Mouse (Mus musculus) B cell, adult 67 days (primary cell): ENCODE results near the gene Zfp382. TPM values are rescaled to one million over a fixed set of nuclear protein-coding genes. Genes with fewer than 3 reads are reported as not detected.

Experiments used
- total RNA-seq, 2 experiments: library from RNA; stranded (reverse); gene quantifications; 4 replicates each; pipeline ENCODE4 v1.2.4; 2023

Gene Zfp382
- total RNA-seq: 10 to 100 TPM; 14.4 to 18.9 TPM

GRCm38 (mm10) chr7:30121308-30122187 is at the start of gene Zfp382:
TSS of gene Zfp382 (plus strand) at chr7:30121942.

GRCm38 (mm10) chr7:30072146-30073028 is 49.4 kb upstream of the Zfp382 start, which contains the start of gene Zfp82:
TSS of gene Zfp82 (minus strand) at chr7:30072900.

GRCm38 (mm10) chr7:30090092-30090969 is 31.4 kb upstream of the Zfp382 start, which contains the start of the genes Gm26920 and Zfp566:
TSS of gene Gm26920 (minus strand) at chr7:30090410.
TSS of gene Zfp566 (minus strand) at chr7:30090527.

GRCm38 (mm10) chr7:30094646-30095429 is 26.9 kb upstream of the Zfp382 start, which contains the start of gene Zfp260:
TSS of gene Zfp260 (plus strand) at chr7:30094777.

GRCm38 (mm10) chr7:30169583-30170282 is 48.0 kb downstream of the Zfp382 start, which contains the start of gene Zfp146:
TSS of gene Zfp146 (minus strand) at chr7:30169750.

GRCm38 (mm10) chr7:30183879-30184289 is 62.1 kb downstream of the Zfp382 start, which contains the start of gene Cox7a1:
TSS of gene Cox7a1 (plus strand) at chr7:30184144.

Other genes starting within 250 kb of the Zfp382 start
- gene Zfp27, start 215.4 kb upstream of the Zfp382 start, total RNA-seq: 10 to 100 TPM in 1 of 2 experiments, 1 to 10 TPM in 1; 9.9 to 14.7 TPM
- gene Zfp383, start 213.7 kb upstream of the Zfp382 start, total RNA-seq: 1 to 10 TPM; 6.1 to 6.6 TPM
- gene Zfp74, start 167.9 kb upstream of the Zfp382 start, total RNA-seq: 10 to 100 TPM; 10.6 to 12.3 TPM
- gene Zfp568, start 138.0 kb upstream of the Zfp382 start, total RNA-seq: 10 to 100 TPM; 17.1 to 24.5 TPM
- 1 to 10 TPM; 4.7 to 5.9 TPM for gene Zfp14, start 70.6 kb upstream of the Zfp382 start, total RNA-seq
- 1 to 10 TPM; 5.9 to 7.3 TPM for gene Zfp82, start 49.0 kb upstream of the Zfp382 start, total RNA-seq
- not detected for gene Gm26920, start 31.5 kb upstream of the Zfp382 start, total RNA-seq
- gene Zfp566, start 31.4 kb upstream of the Zfp382 start, total RNA-seq: 10 to 100 TPM in 1 of 2 experiments, 1 to 10 TPM in 1; 7.1 to 12.0 TPM
- gene Zfp260, start 27.2 kb upstream of the Zfp382 start, total RNA-seq: 10 to 100 TPM; 33.0 to 37.9 TPM
- 10 to 100 TPM; 50.1 to 55.0 TPM for gene Zfp146, start 47.8 kb downstream of the Zfp382 start, total RNA-seq
- gene Cox7a1, start 62.2 kb downstream of the Zfp382 start, total RNA-seq: not detected
- 100 to 1,000 TPM; 183 to 185 TPM for gene Capns1, start 76.9 kb downstream of the Zfp382 start, total RNA-seq
- gene Polr2i, start 110.0 kb downstream of the Zfp382 start, total RNA-seq: 10 to 100 TPM; 46.5 to 48.1 TPM
- gene Tbcb, start 110.3 kb downstream of the Zfp382 start, total RNA-seq: 10 to 100 TPM; 35.6 to 44.1 TPM
- not detected for gene Ovol3, start 113.8 kb downstream of the Zfp382 start, total RNA-seq
- gene Thap8, start 158.2 kb downstream of the Zfp382 start, total RNA-seq: 1 to 10 TPM; 2.1 to 2.4 TPM
- gene Wdr62, start 158.5 kb downstream of the Zfp382 start, total RNA-seq: 1 to 10 TPM; 4.6 to 9.2 TPM
- not detected for gene Clip3, start 169.8 kb downstream of the Zfp382 start, total RNA-seq
- 10 to 100 TPM; 63.1 to 67.2 TPM for gene Alkbh6, start 186.8 kb downstream of the Zfp382 start, total RNA-seq
- gene Syne4, start 192.9 kb downstream of the Zfp382 start, total RNA-seq: 1 to 10 TPM; 2.2 to 3.6 TPM
- 1 to 10 TPM; 3.9 to 6.6 TPM for gene E130208F15Rik, start 199.8 kb downstream of the Zfp382 start, total RNA-seq
- 10 to 100 TPM; 11.4 to 20.5 TPM for gene Sdhaf1, start 202.0 kb downstream of the Zfp382 start, total RNA-seq
- not detected for gene Lrfn3, start 240.8 kb downstream of the Zfp382 start, total RNA-seq